Mouse (Mus musculus): Measurements from ENCODE around the gene Nrg3.

Gene Nrg3

DNA sequence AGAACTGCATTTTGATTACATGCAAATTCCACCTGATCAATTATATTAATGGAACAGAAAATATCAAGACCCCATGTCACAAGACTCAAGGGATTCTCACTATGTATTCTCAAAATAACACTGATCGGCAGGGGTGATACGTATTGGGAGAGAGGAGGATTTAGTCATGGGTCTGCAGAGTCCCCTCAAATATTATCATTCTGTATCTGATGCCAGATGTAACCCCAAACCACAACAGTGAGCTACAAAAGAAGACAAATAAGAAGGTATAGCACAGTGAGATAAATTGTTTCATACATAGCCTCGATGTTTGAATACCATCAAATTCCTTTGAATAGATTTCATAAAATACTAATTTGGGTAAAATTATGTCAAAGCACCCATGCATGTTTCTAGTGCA lies 842.8 kb downstream of the Nrg3 start:
- no peak for TF ChIP-seq GATA4 (IDR thresholded peaks at IDR 0.05; ENCODE audit: insufficient replicate concordance, low read length)

DNA sequence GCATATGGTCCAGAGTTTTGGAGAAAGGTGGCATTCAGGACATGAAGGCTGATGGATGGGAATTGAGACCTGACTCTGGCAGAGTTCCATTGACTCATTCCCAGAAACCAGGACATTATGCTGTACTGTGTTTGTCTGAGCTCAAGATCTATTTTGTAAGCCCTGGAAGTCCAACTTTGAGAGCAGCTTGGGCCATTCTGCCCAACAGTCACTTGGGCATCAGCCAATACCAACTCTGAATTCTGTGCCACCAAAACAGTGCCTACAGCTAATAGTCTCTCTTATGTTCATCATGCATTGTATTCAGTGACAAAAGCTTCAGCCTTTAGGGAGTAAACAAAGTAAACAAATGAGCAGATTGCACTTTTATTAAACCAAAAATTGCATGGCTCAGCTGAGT lies 843.2 kb downstream of the Nrg3 start:
- TF ChIP-seq GATA4 (IDR thresholded peaks at IDR 0.05; ENCODE audit: insufficient replicate concordance, low read length), result no peak

DNA sequence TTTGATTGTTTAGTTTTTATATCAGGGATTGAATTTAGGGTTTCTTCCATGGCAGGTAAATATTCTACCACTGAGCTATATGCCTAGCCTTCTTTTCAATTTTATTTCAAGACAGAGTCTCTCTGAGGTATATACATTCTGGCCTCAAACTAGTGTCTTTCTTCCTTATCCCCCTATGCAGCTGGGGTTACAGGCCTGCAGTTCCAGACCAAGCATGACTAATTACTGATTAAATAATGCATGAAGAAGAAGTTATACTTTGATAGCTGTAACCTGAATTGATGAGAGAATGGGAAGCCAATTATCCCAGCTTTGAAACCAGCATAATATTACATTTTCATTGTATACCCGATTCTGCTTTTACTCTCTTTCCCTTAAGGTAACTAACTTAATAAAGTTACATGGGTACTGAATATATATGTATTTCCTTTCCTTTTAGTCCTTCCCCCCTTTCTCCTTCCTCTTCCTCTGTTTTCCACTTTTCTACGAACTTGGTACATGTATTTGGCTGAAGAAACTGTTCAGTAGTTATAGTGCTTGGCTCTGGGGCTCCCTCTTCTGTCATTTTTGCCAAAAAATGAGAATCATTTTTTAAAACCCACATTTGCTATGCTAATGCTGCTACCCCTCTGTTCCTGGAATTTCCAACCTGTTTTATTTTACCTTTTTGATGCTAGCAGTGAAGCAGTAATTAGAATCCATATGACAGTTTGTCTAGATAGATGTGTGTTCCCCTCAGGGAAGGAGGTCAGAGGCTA lies 843.8 kb downstream of the Nrg3 start:
- no peak for TF ChIP-seq GATA4 (IDR thresholded peaks at IDR 0.05; ENCODE audit: insufficient replicate concordance, low read length)

DNA sequence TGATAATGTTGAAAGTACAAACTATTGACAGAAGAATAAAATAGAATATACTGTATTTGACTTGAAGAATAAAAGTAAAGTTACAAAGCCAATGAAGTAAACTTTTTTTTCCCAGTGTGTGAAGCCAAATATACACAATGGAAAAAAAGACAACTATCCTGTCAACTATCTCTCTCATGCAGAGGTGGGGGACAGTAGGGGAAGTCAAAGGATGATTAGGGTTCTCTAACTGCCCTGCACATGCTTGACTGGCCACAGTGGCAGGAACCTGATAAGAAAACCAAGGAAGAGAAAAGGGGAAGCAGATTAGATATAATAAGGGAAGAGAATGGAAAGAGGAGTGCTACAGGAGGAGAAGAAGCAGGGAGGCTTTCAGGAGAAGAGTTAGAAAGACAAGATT lies 855.9 kb downstream of the Nrg3 start:
- TF ChIP-seq GATA4 (IDR thresholded peaks at IDR 0.05; ENCODE audit: insufficient replicate concordance, low read length), result no peak

DNA sequence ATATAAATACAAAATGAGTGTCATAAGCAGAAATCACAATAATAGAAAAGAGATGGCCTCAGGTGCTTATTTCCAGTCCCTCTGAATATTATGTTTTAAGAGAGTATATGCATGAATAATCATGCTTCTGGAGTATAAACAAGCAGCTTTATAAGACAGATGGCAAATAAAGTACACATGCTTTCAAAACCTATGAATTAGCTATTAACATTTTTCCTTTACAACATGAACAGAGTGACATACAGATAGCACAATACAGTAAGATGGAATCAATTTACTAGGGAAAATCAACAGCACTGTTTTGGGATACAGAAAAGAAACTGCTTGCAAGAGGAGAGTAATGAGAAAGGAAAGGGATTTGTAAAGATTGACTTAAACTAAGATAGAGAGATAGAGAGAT lies 875.2 kb downstream of the Nrg3 start:
- TF ChIP-seq GATA4 (IDR thresholded peaks at IDR 0.05; ENCODE audit: insufficient replicate concordance, low read length), result no peak

DNA sequence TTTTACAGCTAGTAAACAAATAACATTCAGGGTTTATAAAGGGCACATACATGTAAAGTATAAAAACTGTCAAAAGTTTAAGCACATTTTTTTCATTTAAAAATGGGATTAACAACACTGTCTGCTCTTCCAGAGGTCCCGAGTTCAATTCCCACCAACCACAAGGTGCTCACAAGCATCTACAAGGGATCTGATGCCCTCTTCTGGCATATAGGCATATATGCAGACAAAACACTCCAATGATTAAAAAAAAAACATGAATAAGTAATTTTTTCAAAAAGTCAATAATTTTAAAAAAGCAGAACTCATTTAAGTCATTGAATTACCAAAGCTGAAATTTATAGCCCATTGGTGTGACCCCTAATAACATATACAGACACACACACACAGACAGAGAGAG lies 878.6 kb downstream of the Nrg3 start:
- no peak for TF ChIP-seq GATA4 (IDR thresholded peaks at IDR 0.05; ENCODE audit: insufficient replicate concordance, low read length)

DNA sequence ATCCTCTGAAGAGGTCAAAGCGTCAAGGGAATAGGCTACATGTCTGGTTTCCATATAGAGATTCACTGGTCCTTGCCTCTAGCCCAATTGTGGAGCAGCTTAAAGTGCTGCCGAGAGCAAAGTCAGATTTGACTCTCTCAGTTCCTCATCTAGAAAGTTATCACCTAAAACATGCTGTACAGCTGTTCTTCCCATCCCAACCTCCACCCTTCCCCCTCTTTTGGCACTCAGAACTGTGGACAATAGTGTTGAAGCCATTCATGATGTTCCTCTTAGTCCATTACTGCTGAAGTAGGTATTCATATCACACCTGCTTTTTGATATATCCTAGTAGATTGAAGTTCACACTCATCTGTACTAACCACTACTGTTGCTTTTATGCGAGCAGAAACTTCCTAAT lies 896.1 kb downstream of the Nrg3 start:
- no peak for TF ChIP-seq GATA4 (IDR thresholded peaks at IDR 0.05; ENCODE audit: insufficient replicate concordance, low read length)

DNA sequence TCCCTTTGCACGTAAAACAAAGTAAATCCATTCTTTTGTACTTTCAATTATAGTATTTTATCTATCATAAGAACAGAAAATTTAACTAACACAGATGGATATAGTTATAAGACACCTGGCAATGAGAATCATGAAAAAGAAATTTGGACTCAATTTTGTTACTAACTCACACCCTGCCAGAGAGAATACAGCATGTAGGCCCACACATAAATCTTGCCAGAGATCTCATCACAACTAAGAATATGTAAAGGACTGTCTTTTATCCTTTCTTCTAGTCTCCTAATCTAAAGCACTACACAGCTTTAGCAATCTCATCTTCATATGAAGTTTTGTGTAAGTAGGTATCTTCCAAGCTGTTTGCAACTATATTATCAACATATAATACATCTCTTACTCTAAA lies 904.7 kb downstream of the Nrg3 start:
- no peak for TF ChIP-seq GATA4 (IDR thresholded peaks at IDR 0.05; ENCODE audit: insufficient replicate concordance, low read length)

DNA sequence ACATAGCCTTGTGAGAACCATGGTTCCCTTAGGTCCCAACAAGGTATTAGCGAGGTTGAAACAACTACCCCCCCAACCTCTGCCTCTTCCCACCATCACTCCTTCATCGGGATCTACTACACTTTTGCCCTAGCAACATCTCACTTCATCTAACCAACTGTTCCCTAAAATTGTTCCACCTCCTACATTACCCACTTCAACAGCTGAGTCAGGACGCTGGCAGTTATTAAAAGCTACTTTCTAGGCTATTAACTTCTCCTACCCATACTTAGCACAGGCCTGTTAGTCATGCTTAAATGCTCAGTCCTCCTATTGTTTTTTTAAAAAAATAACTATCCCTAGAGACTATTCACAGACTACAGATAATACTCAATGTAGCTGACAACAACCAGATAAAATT lies 906.7 kb downstream of the Nrg3 start:
- no peak for TF ChIP-seq GATA4 (IDR thresholded peaks at IDR 0.05; ENCODE audit: insufficient replicate concordance, low read length)

DNA sequence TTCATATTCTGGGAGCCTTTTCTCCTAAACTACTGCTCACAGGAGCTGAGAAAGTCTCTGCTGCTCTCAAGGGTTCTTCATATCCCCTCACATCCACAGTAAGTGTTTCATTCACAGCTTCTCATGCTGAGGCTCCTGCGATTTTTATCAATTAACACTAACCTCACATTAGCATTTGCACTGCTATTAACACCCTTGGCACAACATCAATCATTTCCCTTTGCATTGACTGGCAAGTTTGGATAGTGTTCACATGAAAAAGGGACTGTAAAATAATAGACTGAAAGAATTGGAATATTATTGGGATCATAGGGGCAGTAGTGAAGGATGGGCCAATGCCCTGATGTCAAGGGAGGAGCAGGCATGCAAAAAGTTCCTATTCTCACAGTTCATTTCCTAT lies 918.3 kb downstream of the Nrg3 start:
- TF ChIP-seq GATA4 (IDR thresholded peaks at IDR 0.05; ENCODE audit: insufficient replicate concordance, low read length), result no peak

DNA sequence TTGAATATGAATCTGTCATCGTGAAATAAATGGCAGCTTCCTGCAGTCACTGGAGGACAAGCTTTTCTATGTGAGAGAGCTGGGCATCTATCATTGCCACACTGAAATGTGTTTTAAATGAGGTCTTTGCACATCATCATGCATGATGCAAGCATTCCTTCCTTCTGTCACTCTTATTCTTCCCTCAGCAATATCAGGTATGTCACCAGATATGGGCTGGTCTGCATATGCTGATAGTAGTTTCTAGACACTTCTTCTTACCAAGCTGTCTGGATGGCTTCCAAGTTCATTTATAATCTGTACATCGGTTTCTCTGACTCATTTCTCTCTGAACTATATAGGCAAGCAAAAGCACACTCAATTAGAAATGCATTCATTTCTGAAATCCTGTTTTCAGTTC lies 925.6 kb downstream of the Nrg3 start:
- no peak for TF ChIP-seq GATA4 (IDR thresholded peaks at IDR 0.05; ENCODE audit: insufficient replicate concordance, low read length)

DNA sequence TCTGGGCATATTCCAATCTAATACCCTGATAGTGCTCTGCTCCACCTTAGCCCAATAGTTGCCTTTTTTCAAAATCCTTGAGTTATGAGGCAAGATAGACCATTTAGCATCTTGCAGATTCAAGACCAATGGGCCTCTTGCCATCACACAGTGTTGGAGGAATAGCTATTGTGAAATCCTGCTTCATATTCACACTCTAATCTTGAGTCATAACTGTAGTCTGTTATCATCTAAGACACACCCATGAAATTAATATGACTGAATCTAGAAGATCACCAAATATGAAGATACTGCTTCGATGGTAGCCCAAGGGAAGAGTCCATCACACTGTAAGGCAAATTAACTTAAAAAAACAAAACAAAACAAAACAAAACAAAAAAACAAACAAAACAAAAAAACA lies 937.7 kb downstream of the Nrg3 start:
- TF ChIP-seq GATA4 (IDR thresholded peaks at IDR 0.05; ENCODE audit: insufficient replicate concordance, low read length), result no peak

DNA sequence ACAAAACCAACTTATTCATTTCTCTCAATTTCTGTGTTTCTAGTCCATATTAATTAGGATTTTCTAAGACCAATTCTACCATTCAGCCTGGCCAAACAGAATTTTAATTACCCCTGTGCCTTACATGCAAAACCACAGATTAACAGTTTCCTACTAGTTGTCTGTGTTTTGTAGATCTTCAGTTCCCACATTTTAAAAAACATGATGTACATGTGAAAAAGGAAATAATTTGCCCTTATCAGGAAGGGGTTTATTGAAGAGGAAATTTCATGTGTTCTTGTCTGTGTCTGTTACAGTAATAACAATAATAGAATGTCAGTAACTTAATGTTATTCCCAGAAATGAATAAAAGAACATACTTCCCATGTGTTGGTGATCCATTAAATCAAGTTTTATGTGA lies 939.4 kb downstream of the Nrg3 start:
- TF ChIP-seq GATA4 (IDR thresholded peaks at IDR 0.05; ENCODE audit: insufficient replicate concordance, low read length), result no peak

DNA sequence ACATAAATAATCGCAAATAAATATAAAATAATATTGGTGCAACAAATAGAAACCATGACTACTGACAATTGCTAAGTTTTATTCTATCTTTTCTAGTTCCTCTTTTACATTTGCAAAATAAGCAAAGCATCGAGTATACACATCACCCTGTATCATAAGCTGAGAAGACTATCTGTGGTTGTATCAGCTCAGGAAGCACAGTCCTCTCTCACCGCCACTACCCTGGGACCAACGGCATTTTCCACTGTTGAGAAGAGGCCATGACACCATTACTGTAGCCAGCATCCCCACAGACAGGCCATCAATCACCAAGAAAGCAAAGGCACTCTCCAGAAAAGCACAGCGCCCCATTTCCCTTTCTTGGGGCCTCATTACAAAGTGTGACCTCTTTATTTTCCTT lies 956.7 kb downstream of the Nrg3 start:
- no peak for TF ChIP-seq GATA4 (IDR thresholded peaks at IDR 0.05; ENCODE audit: insufficient replicate concordance, low read length)

DNA sequence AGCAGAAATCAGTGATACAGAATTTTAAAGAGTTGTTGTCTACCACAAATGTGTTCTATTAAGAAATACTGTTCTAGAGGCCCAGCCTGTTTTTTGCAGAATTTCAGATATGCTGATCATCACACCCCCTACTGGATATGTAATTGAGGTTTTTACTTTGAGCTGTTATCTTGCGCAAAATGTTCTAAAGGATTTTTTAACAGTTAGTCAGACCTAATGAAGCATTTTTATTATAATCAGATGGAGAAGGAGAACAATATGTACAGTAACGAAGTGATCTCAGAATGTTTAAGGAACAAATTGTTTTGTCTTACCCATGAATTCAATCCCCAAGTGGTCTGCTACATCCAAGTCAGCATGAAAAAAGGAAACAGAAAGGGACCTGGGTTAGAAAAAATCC lies 963.9 kb downstream of the Nrg3 start:
- no peak for TF ChIP-seq GATA4 (IDR thresholded peaks at IDR 0.05; ENCODE audit: insufficient replicate concordance, low read length)

DNA sequence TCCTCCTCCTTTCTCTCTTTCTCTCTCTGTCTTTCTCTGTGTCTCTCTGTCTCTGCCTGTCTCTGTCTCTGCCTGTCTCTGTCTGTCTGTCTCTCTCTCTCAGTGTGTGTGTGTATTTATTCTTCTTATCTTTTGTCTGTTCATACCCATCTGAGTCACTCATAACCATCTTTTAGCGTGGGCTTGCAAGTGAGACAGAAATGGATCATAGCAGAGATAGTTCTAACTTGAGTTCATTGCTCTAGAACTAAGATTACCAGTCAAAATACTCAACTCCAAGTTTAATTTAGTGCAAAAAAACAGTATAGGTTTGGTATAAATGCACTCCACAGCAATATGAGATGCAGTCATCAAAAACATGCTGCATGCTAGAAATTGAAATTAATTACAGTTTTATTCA lies 977.9 kb downstream of the Nrg3 start:
- no peak for TF ChIP-seq GATA4 (IDR thresholded peaks at IDR 0.05; ENCODE audit: insufficient replicate concordance, low read length)

DNA sequence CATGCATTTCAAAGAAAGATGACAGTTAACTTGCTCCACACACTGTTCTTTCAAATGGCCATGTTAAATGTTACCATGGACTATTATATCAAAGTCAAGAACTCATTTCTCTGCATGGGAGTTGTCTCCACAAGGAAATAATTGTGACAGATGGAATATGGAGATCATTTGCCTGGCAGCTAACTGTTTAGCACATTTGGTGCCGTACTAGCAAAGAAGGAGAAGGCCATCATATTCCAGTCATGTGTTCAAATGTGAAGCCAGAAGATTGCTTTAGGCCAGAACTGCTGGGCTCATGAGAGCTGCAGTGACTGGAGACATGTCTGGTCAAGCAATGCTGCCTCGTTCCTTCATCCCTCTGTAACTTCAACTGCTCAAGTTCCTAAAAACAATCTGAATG lies 1025.8 kb downstream of the Nrg3 start:
- TF ChIP-seq GATA4 (IDR thresholded peaks at IDR 0.05; ENCODE audit: insufficient replicate concordance, low read length), result no peak
